Mouse (Mus musculus) gastrocnemius, postnatal 4 days (tissue): ENCODE data around the gene N4bp1. TPM values are rescaled to one million over a fixed set of nuclear protein-coding genes. Genes with fewer than 3 reads are reported as not detected.

Experiments used
- DNase-seq, 2 experiments: peaks; one replicate each; pipeline ENCODE4 v3.0.0; 2021 to 2022; ENCODE audit warnings: low spot score in 2 of 2, mixed read lengths in 2 of 2
- total RNA-seq, 2 experiments: library from RNA; stranded (reverse); gene quantifications; 2 replicates each; pipeline ENCODE4 v1.2.3; 2021

Gene N4bp1
- total RNA-seq, 2 experiments from 2014 or later = 24.9 to 25.0 TPM

- DNase-seq = peak in 1 of 2 experiments; percentile 43
These were observed 116.6 kb downstream of the N4bp1 start for GRCm38 (mm10) chr8:86768499-86768898.

DNA sequence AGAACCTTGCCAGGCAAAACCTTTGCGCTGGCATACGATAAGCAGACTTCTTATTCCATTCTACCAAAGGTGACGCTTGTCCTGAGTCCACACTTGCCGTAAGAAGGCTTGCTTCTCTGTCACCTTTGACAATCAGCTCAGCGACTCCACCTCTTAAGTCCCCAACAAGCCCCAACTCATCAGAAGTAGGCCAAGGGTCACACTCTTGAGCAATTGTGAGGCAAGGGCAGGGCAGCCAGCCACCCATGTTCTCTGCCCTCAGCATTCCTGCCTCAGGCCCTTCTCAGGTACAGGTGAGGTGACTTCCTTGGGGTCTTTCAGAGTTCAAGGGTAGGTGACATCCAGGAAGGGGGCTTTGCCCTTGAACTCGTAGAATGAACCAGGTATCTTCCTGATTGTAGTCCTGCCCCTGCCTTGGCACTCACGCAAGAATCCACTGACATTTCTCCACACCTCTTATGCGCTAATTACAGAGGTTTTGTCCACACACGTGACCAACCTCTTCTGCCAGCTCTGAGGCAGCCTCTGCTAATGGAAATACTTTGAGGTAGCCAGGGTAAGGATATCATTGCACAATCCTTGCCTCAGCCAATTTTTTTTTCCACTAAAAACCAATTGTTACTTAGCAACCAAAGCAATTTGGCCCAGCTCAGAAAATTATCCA, 118.4 kb downstream of the N4bp1 start:
- no peak for DNase-seq

DNA sequence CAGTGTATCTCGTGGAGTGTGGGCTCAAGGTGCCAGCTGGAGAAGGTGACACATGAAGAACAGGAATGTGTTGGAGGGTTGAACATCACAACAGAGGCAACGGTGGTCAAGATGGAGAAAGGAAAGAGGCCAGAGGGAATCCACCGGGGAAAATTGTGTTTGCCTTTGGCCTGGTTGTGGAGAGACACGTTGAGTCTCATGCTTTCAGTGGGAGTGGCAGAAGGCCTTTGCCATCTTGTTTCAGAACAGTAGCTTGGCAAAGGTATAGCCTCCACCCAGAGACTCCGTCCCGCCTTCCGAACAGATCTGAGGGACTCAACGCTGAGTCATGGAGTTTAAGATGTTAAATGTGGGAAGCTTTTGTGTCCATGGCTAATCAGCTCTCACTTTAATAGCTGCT, 119.4 kb downstream of the N4bp1 start:
- no peak for DNase-seq

DNA sequence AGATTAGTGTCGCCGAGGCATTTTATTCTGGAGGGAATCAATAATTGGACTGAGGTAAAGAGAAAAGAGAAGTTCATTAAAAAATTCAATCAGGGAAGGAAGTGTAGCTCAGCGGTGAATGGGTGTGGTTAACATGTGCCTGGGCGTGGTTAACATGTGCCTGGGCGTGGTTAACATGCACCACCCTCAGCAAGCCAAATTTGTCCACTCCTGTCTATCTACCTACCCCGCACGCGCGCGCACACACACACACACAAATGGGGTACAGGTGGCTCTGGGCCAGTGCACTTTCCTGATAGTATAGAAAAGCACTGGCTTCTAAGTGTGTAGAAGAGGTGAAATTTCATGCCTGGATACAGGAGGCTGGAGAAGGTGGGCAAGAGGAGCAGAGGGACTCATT, 119.9 kb downstream of the N4bp1 start:
- no peak for DNase-seq

GRCm38 (mm10) chr8:86762806-86763205, 122.3 kb downstream of the N4bp1 start:
- no peak for DNase-seq

DNA sequence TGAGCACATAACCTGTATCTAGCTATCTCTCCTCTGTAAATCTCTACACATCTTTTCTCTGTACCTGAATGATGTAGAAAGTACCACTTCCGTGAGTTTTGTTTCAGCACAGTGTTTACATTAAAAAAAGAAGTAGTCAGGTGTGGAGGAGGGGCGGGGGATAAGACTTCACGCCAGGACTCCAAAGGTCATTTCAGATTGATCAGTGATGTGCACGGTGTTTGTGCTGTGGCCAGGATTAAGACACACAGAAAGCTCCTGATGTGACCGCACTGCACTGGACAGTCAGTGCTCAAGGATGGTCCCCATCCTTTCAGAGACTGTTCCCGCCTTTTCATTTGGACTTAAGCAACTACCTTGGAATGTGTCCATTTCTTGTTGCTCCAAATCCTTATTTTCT, 124.3 kb downstream of the N4bp1 start:
- no peak for DNase-seq

DNA sequence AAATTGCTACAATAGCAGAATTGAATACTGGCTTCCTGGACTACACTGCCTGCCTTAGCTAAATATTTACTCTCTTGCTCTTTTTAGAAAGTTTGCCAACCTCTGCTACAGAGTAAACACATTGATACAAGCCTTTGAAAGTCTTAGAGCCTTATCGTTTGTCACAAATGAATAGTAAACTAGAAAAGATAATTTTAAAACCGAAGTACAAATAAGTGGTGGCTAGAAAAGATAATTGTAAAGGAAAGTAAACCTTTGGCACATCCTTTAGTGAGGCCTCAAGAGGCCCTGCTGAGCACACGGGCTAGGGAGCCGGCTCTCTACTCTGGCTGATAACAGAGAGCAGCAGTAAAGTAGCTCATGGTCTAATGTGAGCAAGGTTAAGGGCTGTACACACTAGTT, 126.0 kb downstream of the N4bp1 start:
- no peak for DNase-seq

DNA sequence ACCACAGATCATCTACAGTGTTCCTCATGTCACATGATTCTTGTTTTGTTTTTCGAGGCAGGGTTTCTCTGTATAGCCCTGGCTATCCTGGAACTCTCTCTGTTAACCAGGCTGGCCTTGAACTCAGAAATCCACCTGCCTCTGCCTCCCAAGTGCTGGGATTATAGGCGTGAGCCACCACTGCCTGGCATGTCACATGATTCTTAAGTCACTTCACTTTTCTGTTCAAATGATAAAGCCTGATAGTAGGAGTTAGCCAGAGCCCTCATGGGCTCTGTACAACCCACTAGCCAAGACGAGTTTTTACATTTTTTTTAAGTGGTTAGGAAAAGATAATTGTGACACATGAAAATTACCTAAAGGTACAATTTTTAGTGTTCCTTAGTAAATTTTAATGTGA, 126.4 kb downstream of the N4bp1 start:
- no peak for DNase-seq

Other genes with a start within 250 kb of the N4bp1 start
- gene Gm10638, start 139.6 kb downstream of the N4bp1 start, total RNA-seq = 1 to 10 TPM; 6.7 to 8.3 TPM
- 10 to 100 TPM; 21.4 to 26.0 TPM for gene Siah1a, start 139.3 kb downstream of the N4bp1 start, total RNA-seq